Mouse (Mus musculus): Measurements from ENCODE around the gene Fto. TPM values are rescaled to one million over a fixed set of nuclear protein-coding genes. Genes with fewer than 3 reads are reported as not detected.
A peak's percentile ranks its signal among the peaks of the same experiment; 100 is the strongest.

The Fto gene
- polyA plus RNA-seq, 1 experiment from 2014 or later: 109 TPM

GRCm38 (mm10) chr8:91504360-91504759 lies 191.0 kb downstream of the Fto start:
- ATAC-seq (ENCODE audit: low FRiP score, low read depth): no peak
- 77% methylated on average over 3 of the region's 3 CpGs for WGBS
- H3K4me3 ChIP-seq: no peak overlapping the region
- H3K9me3 ChIP-seq: no peaks in the 10 kb centered on the region
- H3K27me3 ChIP-seq (replicated peaks): peaks cover 32% of the 10 kb centered on the region
- no peak overlapping the region for H3K27ac ChIP-seq
- H3K4me1 ChIP-seq: peaks cover 33% of the 10 kb centered on the region
- no peaks in the 10 kb centered on the region for H3K36me3 ChIP-seq
- no peak overlapping the region for H3K9ac ChIP-seq
- no peak overlapping the region for H3K4me2 ChIP-seq (replicated peaks)

GRCm38 (mm10) chr8:91504891-91505290 lies 191.6 kb downstream of the Fto start:
- Histone ChIP-seq H3K27me3 (replicated peaks) (peaks cover 32% of the 10 kb centered on the region), H3K4me1 (peaks cover 39% of the 10 kb centered on the region)
- no peak for ATAC-seq (ENCODE audit: low FRiP score, low read depth)

GRCm38 (mm10) chr8:91505411-91505954 lies 192.2 kb downstream of the Fto start:
- 92% methylated on average over 8 of the region's 8 CpGs for WGBS
- H3K4me3 ChIP-seq: no peak overlapping the region
- no peak overlapping the region for H3K9ac ChIP-seq
- no peak for ATAC-seq (ENCODE audit: low FRiP score, low read depth)
- no peaks in the 10 kb centered on the region for H3K9me3 ChIP-seq
- H3K36me3 ChIP-seq: no peaks in the 10 kb centered on the region
- H3K27ac ChIP-seq: no peak overlapping the region
- peaks cover 32% of the 10 kb centered on the region for H3K27me3 ChIP-seq (replicated peaks)
- H3K4me2 ChIP-seq (replicated peaks): no peak overlapping the region
- H3K4me1 ChIP-seq: peaks cover 45% of the 10 kb centered on the region

More at GRCm38 (mm10) chr8:91504891-91505290, 191.6 kb downstream of the Fto start:
- H3K4me3 ChIP-seq: no peak overlapping the region
- 85% methylated on average over 10 of the region's 10 CpGs for WGBS
- H3K36me3 ChIP-seq: no peaks in the 10 kb centered on the region
- no peaks in the 10 kb centered on the region for H3K9me3 ChIP-seq
- H3K27ac ChIP-seq: no peak overlapping the region
- H3K9ac ChIP-seq: no peak overlapping the region
- no peak overlapping the region for H3K4me2 ChIP-seq (replicated peaks)

- Histone ChIP-seq H3K27ac (no peak overlapping the region), H3K4me3 (no peak overlapping the region), H3K27me3 (replicated peaks) (peaks cover 32% of the 10 kb centered on the region), H3K4me1 (peaks cover 49% of the 10 kb centered on the region), H3K36me3 (no peaks in the 10 kb centered on the region), H3K4me2 (replicated peaks) (no peak overlapping the region), H3K9me3 (no peaks in the 10 kb centered on the region), H3K9ac (no peak overlapping the region)
- 85% methylated on average over 4 of the region's 4 CpGs for WGBS
- no peak for ATAC-seq (ENCODE audit: low FRiP score, low read depth)
Measured at GRCm38 (mm10) chr8:91505997-91506672, 192.8 kb downstream of the Fto start.

- peaks cover 49% of the 10 kb centered on the region for H3K4me1 ChIP-seq
- no peak overlapping the region for H3K27ac ChIP-seq
- no peak overlapping the region for H3K4me3 ChIP-seq
- no peaks in the 10 kb centered on the region for H3K9me3 ChIP-seq
- WGBS: 66% methylated on average over 6 of the region's 6 CpGs
- H3K36me3 ChIP-seq: no peaks in the 10 kb centered on the region
- no peak for ATAC-seq (ENCODE audit: low FRiP score, low read depth)
- H3K4me2 ChIP-seq (replicated peaks): no peak overlapping the region
- peaks cover 35% of the 10 kb centered on the region for H3K27me3 ChIP-seq (replicated peaks)
- no peak overlapping the region for H3K9ac ChIP-seq
Measured at GRCm38 (mm10) chr8:91506682-91507257, 193.4 kb downstream of the Fto start.

- Histone ChIP-seq H3K4me2 (replicated peaks) (no peak overlapping the region), H3K36me3 (no peaks in the 10 kb centered on the region), H3K27me3 (replicated peaks) (peaks cover 32% of the 10 kb centered on the region), H3K4me1 (peaks cover 47% of the 10 kb centered on the region), H3K9ac (no peak overlapping the region), H3K27ac (no peak overlapping the region), H3K4me3 (no peak overlapping the region), H3K9me3 (no peaks in the 10 kb centered on the region)
- no peak for ATAC-seq (ENCODE audit: low FRiP score, low read depth)
- WGBS: 79% methylated on average over 7 of the region's 7 CpGs
Measured at GRCm38 (mm10) chr8:91507681-91508097, 194.4 kb downstream of the Fto start.

GRCm38 (mm10) chr8:91508284-91508683 lies 195.0 kb downstream of the Fto start:
- peaks cover 32% of the 10 kb centered on the region for H3K27me3 ChIP-seq (replicated peaks)
- no peaks in the 10 kb centered on the region for H3K36me3 ChIP-seq
- 39% methylated on average over 4 of the region's 4 CpGs for WGBS
- no peak overlapping the region for H3K9ac ChIP-seq
- H3K4me3 ChIP-seq: no peak overlapping the region
- H3K27ac ChIP-seq: no peak overlapping the region
- peaks cover 41% of the 10 kb centered on the region for H3K4me1 ChIP-seq
- H3K9me3 ChIP-seq: no peaks in the 10 kb centered on the region
- H3K4me2 ChIP-seq (replicated peaks): no peak overlapping the region
- no peak for ATAC-seq (ENCODE audit: low FRiP score, low read depth)

- Histone ChIP-seq H3K4me2 (replicated peaks) (no peak overlapping the region), H3K9me3 (no peaks in the 10 kb centered on the region), H3K9ac (no peak overlapping the region), H3K36me3 (no peaks in the 10 kb centered on the region), H3K4me1 (peaks cover 36% of the 10 kb centered on the region), H3K27ac (no peak overlapping the region), H3K4me3 (no peak overlapping the region), H3K27me3 (replicated peaks) (peaks cover 25% of the 10 kb centered on the region)
- peak; percentile 63 for ATAC-seq (ENCODE audit: low FRiP score, low read depth)
- 20% methylated on average over 8 of the region's 8 CpGs for WGBS
Measured at GRCm38 (mm10) chr8:91509206-91509899, 196.0 kb downstream of the Fto start.

GRCm38 (mm10) chr8:91509900-91510260 lies 196.6 kb downstream of the Fto start:
- no peak overlapping the region for H3K4me2 ChIP-seq (replicated peaks)
- 26% methylated on average over 6 of the region's 6 CpGs for WGBS
- H3K4me1 ChIP-seq: peaks cover 41% of the 10 kb centered on the region
- H3K27me3 ChIP-seq (replicated peaks): peaks cover 25% of the 10 kb centered on the region
- no peak overlapping the region for H3K9ac ChIP-seq
- H3K27ac ChIP-seq: no peak overlapping the region
- H3K36me3 ChIP-seq: no peaks in the 10 kb centered on the region
- H3K4me3 ChIP-seq: no peak overlapping the region
- H3K9me3 ChIP-seq: no peaks in the 10 kb centered on the region
- ATAC-seq (ENCODE audit: low FRiP score, low read depth): no peak

GRCm38 (mm10) chr8:91510716-91511115 lies 197.4 kb downstream of the Fto start:
- no peak for ATAC-seq (ENCODE audit: low FRiP score, low read depth)
- no peaks in the 10 kb centered on the region for H3K9me3 ChIP-seq
- H3K4me2 ChIP-seq (replicated peaks): no peak overlapping the region
- 40% methylated on average over 5 of the region's 5 CpGs for WGBS
- no peak overlapping the region for H3K27ac ChIP-seq
- H3K36me3 ChIP-seq: no peaks in the 10 kb centered on the region
- no peak overlapping the region for H3K9ac ChIP-seq
- H3K4me3 ChIP-seq: no peak overlapping the region
- peaks cover 49% of the 10 kb centered on the region for H3K4me1 ChIP-seq
- peaks cover 21% of the 10 kb centered on the region for H3K27me3 ChIP-seq (replicated peaks)

- WGBS: 92% methylated on average over 4 of the region's 4 CpGs
- H3K27me3 ChIP-seq (replicated peaks): peaks cover 11% of the 10 kb centered on the region
Measured at GRCm38 (mm10) chr8:91511943-91512342, 198.6 kb downstream of the Fto start.

GRCm38 (mm10) chr8:91514752-91515478 lies 201.6 kb downstream of the Fto start:
- Histone ChIP-seq H3K4me2 (replicated peaks) (peak overlapping the region; percentile 4), H3K36me3 (no peaks in the 10 kb centered on the region), H3K9ac (peak overlapping the region; percentile 26; the same call in 1 of the 2 replicates), H3K4me1 (peaks cover 58% of the 10 kb centered on the region), H3K4me3 (no peak overlapping the region), H3K27me3 (replicated peaks) (peaks cover 6% of the 10 kb centered on the region), H3K9me3 (no peaks in the 10 kb centered on the region), H3K27ac (no peak overlapping the region)
- peak; percentile 81 for ATAC-seq (ENCODE audit: low FRiP score, low read depth)
- 20% methylated on average over 16 of the region's 16 CpGs for WGBS

More at GRCm38 (mm10) chr8:91511943-91512342, 198.6 kb downstream of the Fto start:
- Histone ChIP-seq H3K9me3 (no peaks in the 10 kb centered on the region), H3K27ac (no peak overlapping the region), H3K4me3 (no peak overlapping the region), H3K4me1 (peaks cover 56% of the 10 kb centered on the region), H3K9ac (no peak overlapping the region), H3K4me2 (replicated peaks) (no peak overlapping the region), H3K36me3 (no peaks in the 10 kb centered on the region)
- ATAC-seq (ENCODE audit: low FRiP score, low read depth): no peak

All from neural tube, embryonic 12.5 days (tissue).